Mouse (Mus musculus) kidney, postnatal 14 days (tissue): ENCODE measurements at regions not wholly inside any gene's neighbourhood (a gene's known extent, or its start where the extent isn't known, plus 50 kb on each side); places are given as distances from the start of the nearest gene placed in this dataset.
"Not testable (repeated sequence)": the region's sequence is repeated elsewhere in the genome, so short reads cannot be mapped to it uniquely, and the experiment has no call there.

Experiments
- DNase-seq: peaks from one replicate; pipeline ENCODE4 v3.0.0; 2022; ENCODE audit warnings: mixed read lengths

- peak; percentile 11 for DNase-seq
These were observed 262.6 kb upstream of the Ywhaq start for GRCm38 (mm10) chr12:21680026-21680425.

GRCm38 (mm10) chr12:21649381-21649780, 231.9 kb upstream of the Ywhaq start:
- DNase-seq, result not testable (repeated sequence)

- DNase-seq, result peak; percentile 53
These were observed 196.3 kb upstream of the Ywhaq start for GRCm38 (mm10) chr12:21613781-21614180.

GRCm38 (mm10) chr12:21568415-21569040, 151.1 kb upstream of the Ywhaq start:
- DNase-seq, result no peak

GRCm38 (mm10) chr12:21543962-21544361, 126.5 kb upstream of the Ywhaq start:
- DNase-seq, result not testable (repeated sequence)

- peak; percentile 76 for DNase-seq
These were observed 125.9 kb upstream of the Ywhaq start for GRCm38 (mm10) chr12:21543153-21543894.

GRCm38 (mm10) chr12:21531766-21532165, 114.3 kb upstream of the Ywhaq start:
- DNase-seq, result no peak

- not testable (repeated sequence) for DNase-seq
These were observed 111.9 kb upstream of the Ywhaq start for GRCm38 (mm10) chr12:21529367-21529766.

GRCm38 (mm10) chr12:21527336-21527735, 109.9 kb upstream of the Ywhaq start:
- not testable (repeated sequence) for DNase-seq

GRCm38 (mm10) chr12:21526906-21527305, 109.5 kb upstream of the Ywhaq start:
- not testable (repeated sequence) for DNase-seq

GRCm38 (mm10) chr12:21525567-21525966, 108.1 kb upstream of the Ywhaq start:
- not testable (repeated sequence) for DNase-seq

GRCm38 (mm10) chr12:21522621-21523020, 105.2 kb upstream of the Ywhaq start:
- no peak for DNase-seq

- peak; percentile 16 for DNase-seq
These were observed 101.6 kb upstream of the Ywhaq start for GRCm38 (mm10) chr12:21519058-21519457.

- no peak for DNase-seq
These were observed 95.3 kb upstream of the Ywhaq start for GRCm38 (mm10) chr12:21512736-21513135.

- DNase-seq, result no peak
These were observed 93.7 kb upstream of the Ywhaq start for GRCm38 (mm10) chr12:21511043-21511665.

- DNase-seq, result no peak
These were observed 89.6 kb upstream of the Ywhaq start for GRCm38 (mm10) chr12:21507080-21507479.

GRCm38 (mm10) chr12:21505731-21506368, 88.4 kb upstream of the Ywhaq start:
- no peak for DNase-seq

GRCm38 (mm10) chr12:21503250-21503649, 85.8 kb upstream of the Ywhaq start:
- no peak for DNase-seq

GRCm38 (mm10) chr12:21496974-21497373, 79.5 kb upstream of the Ywhaq start:
- DNase-seq, result no peak

GRCm38 (mm10) chr12:21495511-21495910, 78.1 kb upstream of the Ywhaq start:
- DNase-seq, result no peak

- DNase-seq, result no peak
These were observed 76.0 kb upstream of the Ywhaq start for GRCm38 (mm10) chr12:21493471-21493870.

- DNase-seq, result no peak
These were observed 75.3 kb upstream of the Ywhaq start for GRCm38 (mm10) chr12:21492549-21493291.

- DNase-seq, result no peak
These were observed 64.2 kb upstream of the Ywhaq start for GRCm38 (mm10) chr12:21481644-21482043.
